Mouse (Mus musculus) small intestine, adult 2 months (tissue): ENCODE results near the gene Snx32.

Experiments used
- CTCF ChIP-seq: fragments of 200-500 bp; IDR thresholded peaks from 2 replicates; pipeline ENCODE4 v1.5.1; 2012; ENCODE audit warnings: low read depth, mild to moderate bottlenecking, control low read depth, inconsistent platforms, low read length, moderate library complexity, mixed read lengths; ENCODE audit not compliant: insufficient replicate concordance, insufficient read length; ENCODE audit errors: extremely low read depth
- POLR2A ChIP-seq: fragments of 200-500 bp; IDR thresholded peaks from 2 replicates; pipeline ENCODE4 v1.6.1; 2012; ENCODE audit warnings: low read depth, mild to moderate bottlenecking, control low read depth, inconsistent platforms, low read length, moderate library complexity

DNA sequence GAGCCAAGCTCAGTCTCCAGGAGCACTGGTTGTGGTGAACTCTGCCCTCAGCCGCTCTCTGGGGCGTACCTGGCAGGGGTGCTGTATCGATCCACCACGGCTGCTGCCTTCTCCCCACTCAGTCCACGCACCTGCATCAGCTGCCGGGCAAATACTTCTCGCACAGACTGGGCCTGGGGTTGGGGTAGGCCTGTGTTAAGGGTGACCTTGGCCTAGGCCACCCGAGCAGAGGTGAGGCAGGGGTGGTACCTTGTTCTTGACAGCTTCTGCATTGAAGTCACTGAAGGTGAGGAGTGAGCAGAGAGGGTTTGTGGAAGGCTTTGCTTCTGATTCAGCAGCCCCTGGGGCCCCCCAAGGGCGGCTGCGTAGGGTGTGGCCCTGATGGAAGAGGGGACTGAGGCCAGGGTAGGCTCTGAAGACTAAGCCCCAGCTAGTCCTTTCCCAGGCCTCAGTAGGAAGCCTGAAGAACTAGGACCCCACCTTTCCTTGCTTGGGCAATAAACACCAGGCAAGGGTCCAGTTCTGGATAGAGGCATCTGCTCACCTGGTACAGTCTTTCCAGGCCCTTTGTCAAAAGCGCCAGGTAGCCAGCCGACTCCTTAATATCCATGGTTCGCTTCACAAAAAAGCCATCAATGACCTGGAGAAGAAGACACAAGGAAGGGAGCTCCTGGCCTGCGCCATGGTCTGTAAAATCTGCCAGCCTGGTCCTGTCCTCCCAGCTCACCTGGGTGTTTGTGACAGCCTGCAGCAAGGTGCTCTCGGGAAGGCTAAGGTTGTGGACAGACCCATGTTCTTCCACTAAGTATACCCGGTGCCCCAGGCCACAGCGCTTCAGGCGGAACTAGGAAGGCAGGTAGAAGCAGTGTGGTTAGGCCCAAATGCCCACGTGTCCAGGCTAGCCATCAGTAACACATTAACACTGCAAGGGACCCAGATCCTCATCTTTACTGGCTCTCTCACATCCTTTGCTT is 26.7 kb downstream of the Snx32 start:
- no peak for TF ChIP-seq CTCF
- no peak for TF ChIP-seq POLR2A
